Mouse (Mus musculus) intestine, embryonic 14.5 days (tissue): ENCODE data around the gene Treml2. TPM values are rescaled to one million over a fixed set of nuclear protein-coding genes. Genes with fewer than 3 reads are reported as not detected.

Experiments
- ATAC-seq: fragments of 200-750 bp; cut with Nextera tagmentation; replicated peaks from 2 replicates; pipeline ENCODE4 v1.8.0; 2017; ENCODE audit warnings: low read depth, moderate number of reproducible peaks, moderate TSS enrichment, moderate library complexity; ENCODE audit not compliant: low FRiP score, low TSS enrichment
- DNase-seq: peaks from one replicate; pipeline ENCODE4 v3.0.0-alpha.2; 2018; ENCODE audit warnings: low spot score
- H3K27ac ChIP-seq: fragments of 300-500 bp; sonication (generic); 2 replicates; pipeline ENCODE4 v1.5.1; 2014; ENCODE audit warnings: low read depth, mild to moderate bottlenecking, control low read depth
- H3K27me3 ChIP-seq: fragments of 300-500 bp; sonication (generic); replicated peaks from 2 replicates; pipeline ENCODE4 v1.6.1; 2014; ENCODE audit warnings: low read length, control low read depth; ENCODE audit not compliant: control insufficient read depth, insufficient read depth
- H3K36me3 ChIP-seq: fragments of 300-500 bp; sonication (generic); 2 replicates; pipeline ENCODE4 v1.6.1; 2014; ENCODE audit warnings: low read length, control low read depth; ENCODE audit not compliant: control insufficient read depth, insufficient read depth
- H3K4me1 ChIP-seq: fragments of 300-500 bp; sonication (generic); replicated peaks from 2 replicates; pipeline ENCODE4 v1.6.1; 2014; ENCODE audit warnings: low read length, control low read depth, mixed read lengths; ENCODE audit not compliant: control insufficient read depth, insufficient read depth
- H3K4me2 ChIP-seq: fragments of 300-500 bp; sonication (generic); 2 replicates; pipeline ENCODE4 v1.6.1; 2014; ENCODE audit warnings: low read length
- H3K4me3 ChIP-seq: fragments of 300-500 bp; sonication (generic); 2 replicates; pipeline ENCODE4 v1.5.1; 2014; ENCODE audit warnings: low read depth, low read length, control low read depth, mixed read lengths
- H3K9ac ChIP-seq: fragments of 300-500 bp; sonication (generic); 2 replicates; pipeline ENCODE4 v1.6.1; 2014; ENCODE audit warnings: mild to moderate bottlenecking, low read length
- H3K9me3 ChIP-seq: fragments of 300-500 bp; sonication (generic); 2 replicates; pipeline ENCODE4 v1.6.1; 2016; ENCODE audit warnings: low read length, control low read depth; ENCODE audit not compliant: control insufficient read depth
- WGBS: fragments of 180-500 bp; shearing (Covaris S2); extraction: QIAGEN DNeasy Blood & Tissue Kit; methylation state at CpG from one replicate; pipeline ENCODE4 v1.1.7; 2014; 5-methylcytosine and 5-hydroxymethylcytosine counted together
- polyA plus RNA-seq: library from polyadenylated mRNA; unstranded; fragments of >200 nt; fragmentation: Nextera tagmentation; extraction: Ambion mirVana; gene quantifications from 2 replicates; pipeline ENCODE4 v1.2.1, GENCODE M21; 2014

Gene Treml2
- 0.08 and 0.11 TPM in 2 replicates for polyA plus RNA-seq

GRCm38 (mm10) chr17:48299203-48299602 is at the start of gene Treml2:
Treml2 (plus strand) TSS chr17:48299498.
- ATAC-seq, result no peak
- H3K9ac ChIP-seq, result no peak within 1 kb of the TSS
- H3K27ac ChIP-seq, result no peak within 1 kb of the TSS
- H3K27me3 ChIP-seq, result no peaks in the 10 kb centered on the region
- 29% methylated on average over 3 of the region's 4 CpGs for WGBS
- H3K9me3 ChIP-seq, result no peaks in the 10 kb centered on the region
- no peak within 1 kb of the TSS for H3K4me3 ChIP-seq
- H3K4me1 ChIP-seq, result 0 out of 2 replicates have a peak, but pooled peaks cover 5% of the 10 kb centered on the region
- H3K4me2 ChIP-seq, result no peak within 1 kb of the TSS
- H3K36me3 ChIP-seq, result no peaks in the 10 kb centered on the region
- no peak for DNase-seq

- Histone ChIP-seq H3K4me3 (no peak overlapping the region), H3K27me3 (no peaks in the 10 kb centered on the region), H3K4me2 (no peak overlapping the region), H3K36me3 (no peaks in the 10 kb centered on the region), H3K9me3 (no peaks in the 10 kb centered on the region), H3K27ac (no peak overlapping the region), H3K9ac (no peak overlapping the region), H3K4me1 (no peaks in the 10 kb centered on the region)
- 82% methylated on average over 11 of the region's 11 CpGs for WGBS
- no peak for ATAC-seq
- DNase-seq, result no peak
These were observed 49.8 kb upstream of the Treml2 start for GRCm38 (mm10) chr17:48249501-48249900.

GRCm38 (mm10) chr17:48250631-48251030 is 48.7 kb upstream of the Treml2 start:
- H3K27me3 ChIP-seq, result no peaks in the 10 kb centered on the region
- no peaks in the 10 kb centered on the region for H3K4me1 ChIP-seq
- no peaks in the 10 kb centered on the region for H3K9me3 ChIP-seq
- H3K4me3 ChIP-seq, result no peak overlapping the region
- no peaks in the 10 kb centered on the region for H3K36me3 ChIP-seq
- no peak for ATAC-seq
- no peak for DNase-seq
- H3K4me2 ChIP-seq, result no peak overlapping the region
- WGBS, result 88% methylated on average over 7 of the region's 7 CpGs
- H3K27ac ChIP-seq, result no peak overlapping the region
- H3K9ac ChIP-seq, result no peak overlapping the region

GRCm38 (mm10) chr17:48256575-48256974 is 42.7 kb upstream of the Treml2 start:
- H3K4me2 ChIP-seq, result no peak overlapping the region
- no peak for DNase-seq
- no peak overlapping the region for H3K9ac ChIP-seq
- H3K27ac ChIP-seq, result no peak overlapping the region
- no peaks in the 10 kb centered on the region for H3K36me3 ChIP-seq
- no peaks in the 10 kb centered on the region for H3K27me3 ChIP-seq
- H3K9me3 ChIP-seq, result 0 out of 2 replicates have a peak, but pooled peaks cover 6% of the 10 kb centered on the region
- no peak for ATAC-seq
- H3K4me1 ChIP-seq, result no peaks in the 10 kb centered on the region
- no peak overlapping the region for H3K4me3 ChIP-seq

GRCm38 (mm10) chr17:48261868-48262267 is 37.4 kb upstream of the Treml2 start:
- H3K4me2 ChIP-seq, result no peak overlapping the region
- no peaks in the 10 kb centered on the region for H3K36me3 ChIP-seq
- no peaks in the 10 kb centered on the region for H3K27me3 ChIP-seq
- ATAC-seq (no peak), DNase-seq (no peak)
- 0 out of 2 replicates have a peak, but pooled peaks cover 6% of the 10 kb centered on the region for H3K9me3 ChIP-seq
- no peak overlapping the region for H3K4me3 ChIP-seq
- no peak overlapping the region for H3K9ac ChIP-seq
- WGBS, result 85% methylated on average over 2 of the region's 2 CpGs
- no peak overlapping the region for H3K27ac ChIP-seq
- peaks cover 10% of the 10 kb centered on the region for H3K4me1 ChIP-seq

GRCm38 (mm10) chr17:48263741-48264362 is 35.4 kb upstream of the Treml2 start, which contains the start of gene Treml4:
Treml4 (plus strand) TSS chr17:48264295.
- Histone ChIP-seq H3K4me3 (no peak within 1 kb of the TSS), H3K9me3 (0 out of 2 replicates have a peak, but pooled peaks cover 6% of the 10 kb centered on the region), H3K4me2 (no peak within 1 kb of the TSS), H3K36me3 (no peaks in the 10 kb centered on the region), H3K27ac (no peak within 1 kb of the TSS), H3K4me1 (peaks cover 10% of the 10 kb centered on the region), H3K27me3 (no peaks in the 10 kb centered on the region), H3K9ac (no peak within 1 kb of the TSS)
- DNase-seq (no peak), ATAC-seq (no peak)
- 89% methylated on average over 3 of the region's 3 CpGs for WGBS

GRCm38 (mm10) chr17:48264662-48265061 is 34.6 kb upstream of the Treml2 start:
- H3K4me2 ChIP-seq, result no peak overlapping the region
- no peaks in the 10 kb centered on the region for H3K36me3 ChIP-seq
- peaks cover 10% of the 10 kb centered on the region for H3K4me1 ChIP-seq
- no peaks in the 10 kb centered on the region for H3K27me3 ChIP-seq
- H3K4me3 ChIP-seq, result no peak overlapping the region
- no peak overlapping the region for H3K9ac ChIP-seq
- no peaks in the 10 kb centered on the region for H3K9me3 ChIP-seq
- H3K27ac ChIP-seq, result no peak overlapping the region
- DNase-seq (no peak), ATAC-seq (no peak)
- WGBS, result 93% methylated on average over 7 of the region's 7 CpGs

GRCm38 (mm10) chr17:48266138-48266537 is 33.2 kb upstream of the Treml2 start:
- Histone ChIP-seq H3K27ac (peak overlapping the region; percentile 79), H3K4me3 (no peak overlapping the region), H3K9me3 (no peaks in the 10 kb centered on the region), H3K36me3 (no peaks in the 10 kb centered on the region), H3K4me1 (peaks cover 10% of the 10 kb centered on the region), H3K4me2 (0 out of 2 replicates have a peak overlapping the region, but pooled peaks have one; percentile 27), H3K9ac (no peak overlapping the region), H3K27me3 (no peaks in the 10 kb centered on the region)
- no peak for DNase-seq
- ATAC-seq, result no peak
- WGBS, result 5% methylated on average over 2 of the region's 2 CpGs
